Mouse (Mus musculus): ENCODE measurements around the gene Mb21d2.

Mb21d2 gene

GRCm38 (mm10) chr16:28899161-28899540 lies 30.3 kb downstream of the Mb21d2 start:
- DNase-seq = no peak

- peak; percentile 25 to 60 for DNase-seq
These were observed 30.8 kb downstream of the Mb21d2 start for GRCm38 (mm10) chr16:28898509-28899160.

- DNase-seq = no peak
These were observed 32.9 kb downstream of the Mb21d2 start for GRCm38 (mm10) chr16:28896571-28896970.

- no peak for DNase-seq
These were observed 34.6 kb downstream of the Mb21d2 start for GRCm38 (mm10) chr16:28894872-28895271.

GRCm38 (mm10) chr16:28893266-28893665 lies 36.2 kb downstream of the Mb21d2 start:
- DNase-seq = no peak

- no peak for DNase-seq
These were observed 43.2 kb downstream of the Mb21d2 start for GRCm38 (mm10) chr16:28886201-28886745.

GRCm38 (mm10) chr16:28885474-28885873 lies 44.0 kb downstream of the Mb21d2 start:
- DNase-seq = no peak

- DNase-seq = no peak
These were observed 44.8 kb downstream of the Mb21d2 start for GRCm38 (mm10) chr16:28884661-28885060.

- DNase-seq = no peak
These were observed 45.8 kb downstream of the Mb21d2 start for GRCm38 (mm10) chr16:28883649-28884048.

- peak in 1 of 2 experiments; percentile 33 for DNase-seq
These were observed 46.6 kb downstream of the Mb21d2 start for GRCm38 (mm10) chr16:28882687-28883428.

GRCm38 (mm10) chr16:28881787-28882186 lies 47.7 kb downstream of the Mb21d2 start:
- peak; percentile 71 to 78 for DNase-seq

- peak in 1 of 2 experiments; percentile 49 for DNase-seq
These were observed 48.7 kb downstream of the Mb21d2 start for GRCm38 (mm10) chr16:28880756-28881155.

- DNase-seq = no peak
These were observed 49.2 kb downstream of the Mb21d2 start for GRCm38 (mm10) chr16:28880307-28880681.

GRCm38 (mm10) chr16:28879636-28880306 lies 49.7 kb downstream of the Mb21d2 start:
- DNase-seq = no peak

GRCm38 (mm10) chr16:28877162-28877662 lies 52.3 kb downstream of the Mb21d2 start:
- no peak for DNase-seq

- no peak for DNase-seq
These were observed 56.0 kb downstream of the Mb21d2 start for GRCm38 (mm10) chr16:28873404-28873895.

GRCm38 (mm10) chr16:28870860-28871259 lies 58.6 kb downstream of the Mb21d2 start:
- DNase-seq = peak in 1 of 2 experiments; percentile 48

- no peak for DNase-seq
These were observed 59.0 kb downstream of the Mb21d2 start for GRCm38 (mm10) chr16:28870456-28870855.

GRCm38 (mm10) chr16:28868864-28869263 lies 60.6 kb downstream of the Mb21d2 start:
- DNase-seq = no peak

GRCm38 (mm10) chr16:28866584-28867295 lies 62.7 kb downstream of the Mb21d2 start:
- no peak for DNase-seq

GRCm38 (mm10) chr16:28863616-28864015 lies 65.9 kb downstream of the Mb21d2 start:
- no peak for DNase-seq

- peak in 1 of 2 experiments; percentile 35 for DNase-seq
These were observed 67.4 kb downstream of the Mb21d2 start for GRCm38 (mm10) chr16:28862093-28862492.

Data from lung, postnatal 4 days (tissue).